Mouse (Mus musculus) kidney, postnatal 4 days (tissue): Measurements from ENCODE around the gene Slc22a21.
"Not testable (repeated sequence)": the region's sequence is repeated elsewhere in the genome, so short reads cannot be mapped to it uniquely, and the experiment has no call there.

Experiments
- DNase-seq, 2 experiments: peaks; one replicate each; pipeline ENCODE4 v3.0.0; 2021; ENCODE audit warnings: mixed read lengths in 2 of 2

The Slc22a21 gene

GRCm38 (mm10) chr11:54002147-54002760 is 22.1 kb upstream of the Slc22a21 start:
- DNase-seq, result peak; percentile 76 to 85

GRCm38 (mm10) chr11:53997661-53998060 is 17.5 kb upstream of the Slc22a21 start:
- DNase-seq, result no peak

- no peak for DNase-seq
Measured at GRCm38 (mm10) chr11:53992264-53992663, 12.1 kb upstream of the Slc22a21 start.

GRCm38 (mm10) chr11:53989232-53989631 is 9.1 kb upstream of the Slc22a21 start:
- no peak for DNase-seq

- no peak for DNase-seq
Measured at GRCm38 (mm10) chr11:53988081-53988480, 7.9 kb upstream of the Slc22a21 start.

- DNase-seq, result no peak
Measured at GRCm38 (mm10) chr11:53981396-53981795, 1.3 kb upstream of the Slc22a21 start.

- not testable (repeated sequence) for DNase-seq
Measured at GRCm38 (mm10) chr11:53979456-53979787, 710 bp downstream of the Slc22a21 start.

GRCm38 (mm10) chr11:53977672-53978071 is 2.5 kb downstream of the Slc22a21 start:
- no peak for DNase-seq

- DNase-seq, result no peak
Measured at GRCm38 (mm10) chr11:53975559-53975958, 4.6 kb downstream of the Slc22a21 start.

GRCm38 (mm10) chr11:53958984-53959383 is 21.1 kb downstream of the Slc22a21 start:
- DNase-seq, result peak; percentile 21 to 48

- peak; percentile 35 to 42 for DNase-seq
Measured at GRCm38 (mm10) chr11:53958176-53958575, 22.0 kb downstream of the Slc22a21 start.

- no peak for DNase-seq
Measured at GRCm38 (mm10) chr11:53956636-53957035, 23.5 kb downstream of the Slc22a21 start.

GRCm38 (mm10) chr11:53954653-53955052 is 25.5 kb downstream of the Slc22a21 start:
- no peak for DNase-seq

- DNase-seq, result peak; percentile 11 to 18
Measured at GRCm38 (mm10) chr11:53950133-53950532, 30.0 kb downstream of the Slc22a21 start.

- peak in 1 of 2 experiments; percentile 26 for DNase-seq
Measured at GRCm38 (mm10) chr11:53931944-53932318, 48.2 kb downstream of the Slc22a21 start.

- DNase-seq, result peak; percentile 63 to 74
Measured at GRCm38 (mm10) chr11:53931091-53931943, 48.8 kb downstream of the Slc22a21 start.

GRCm38 (mm10) chr11:53929741-53930140 is 50.4 kb downstream of the Slc22a21 start:
- no peak for DNase-seq

- DNase-seq, result no peak
Measured at GRCm38 (mm10) chr11:53928585-53928984, 51.5 kb downstream of the Slc22a21 start.

GRCm38 (mm10) chr11:53926303-53926702 is 53.8 kb downstream of the Slc22a21 start:
- DNase-seq, result no peak

GRCm38 (mm10) chr11:53918851-53919250 is 61.3 kb downstream of the Slc22a21 start:
- no peak for DNase-seq

GRCm38 (mm10) chr11:53911011-53911410 is 69.1 kb downstream of the Slc22a21 start:
- DNase-seq, result no peak

GRCm38 (mm10) chr11:53908686-53909085 is 71.4 kb downstream of the Slc22a21 start:
- no peak for DNase-seq

- no peak for DNase-seq
Measured at GRCm38 (mm10) chr11:53904534-53904925, 75.6 kb downstream of the Slc22a21 start.
